Mouse (Mus musculus) liver, embryonic 14 days (tissue): Measurements from ENCODE around the gene Inka2. TPM values are rescaled to one million over a fixed set of nuclear protein-coding genes. Genes with fewer than 3 reads are reported as not detected.

Source experiments
- polyA plus RNA-seq: library from polyadenylated mRNA; depleted of rRNA; stranded (reverse); fragments of >200 nt; gene quantifications from 2 replicates; pipeline ENCODE4 v1.2.3, GENCODE M21; 2012; rRNA removed

Inka2 gene
- polyA plus RNA-seq: 0.19 and 0.21 TPM in 2 replicates

DNA sequence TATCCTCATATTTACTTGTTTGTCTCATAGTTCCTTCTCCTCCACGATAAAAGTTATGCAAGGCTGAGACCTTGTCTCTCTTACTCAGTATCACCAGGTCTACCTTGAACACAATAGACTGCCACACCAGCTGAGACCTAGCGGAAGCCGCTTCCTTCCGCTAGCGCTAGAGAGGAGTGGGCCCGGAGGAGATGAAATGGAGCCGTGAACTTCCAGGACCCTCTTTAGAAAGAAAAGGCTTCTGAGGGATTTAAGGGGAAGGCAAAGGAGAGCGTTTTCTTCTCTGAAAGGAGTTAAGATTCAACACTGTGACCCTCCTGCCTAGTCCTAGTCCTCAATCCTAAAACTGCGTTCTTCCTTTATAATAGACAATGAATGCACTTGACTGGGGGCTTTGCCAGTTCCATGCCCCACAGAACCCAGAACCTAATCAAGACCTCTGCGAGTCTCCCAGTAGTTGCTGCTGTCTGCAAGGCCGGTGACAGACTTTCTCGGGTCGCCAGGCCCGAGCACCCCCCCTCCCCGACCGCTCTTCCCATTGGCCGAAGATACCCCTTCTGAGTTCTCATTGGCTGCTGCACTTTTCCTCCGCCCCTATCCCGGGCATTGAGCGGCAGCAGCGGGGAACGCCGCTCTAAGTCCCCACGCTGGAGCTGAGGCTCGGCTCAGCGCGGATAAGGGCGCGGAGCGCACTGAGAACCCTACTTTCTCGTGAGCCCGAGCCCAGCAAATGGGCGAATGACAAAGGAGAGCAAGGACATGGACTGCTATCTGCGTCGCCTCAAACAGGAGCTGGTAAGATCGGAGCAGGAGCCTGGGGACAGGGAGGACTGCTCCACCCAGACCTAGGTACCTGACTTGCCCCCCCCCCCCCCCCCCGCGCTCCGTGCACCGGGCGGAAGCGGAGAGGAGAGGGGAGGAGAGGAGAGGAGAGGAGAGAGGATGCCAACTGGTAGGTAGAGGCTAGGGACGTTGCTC is at the start of gene Inka2:
TSS of gene Inka2 (plus strand) at position 569 of the 978 bp plus-strand sequence.

DNA sequence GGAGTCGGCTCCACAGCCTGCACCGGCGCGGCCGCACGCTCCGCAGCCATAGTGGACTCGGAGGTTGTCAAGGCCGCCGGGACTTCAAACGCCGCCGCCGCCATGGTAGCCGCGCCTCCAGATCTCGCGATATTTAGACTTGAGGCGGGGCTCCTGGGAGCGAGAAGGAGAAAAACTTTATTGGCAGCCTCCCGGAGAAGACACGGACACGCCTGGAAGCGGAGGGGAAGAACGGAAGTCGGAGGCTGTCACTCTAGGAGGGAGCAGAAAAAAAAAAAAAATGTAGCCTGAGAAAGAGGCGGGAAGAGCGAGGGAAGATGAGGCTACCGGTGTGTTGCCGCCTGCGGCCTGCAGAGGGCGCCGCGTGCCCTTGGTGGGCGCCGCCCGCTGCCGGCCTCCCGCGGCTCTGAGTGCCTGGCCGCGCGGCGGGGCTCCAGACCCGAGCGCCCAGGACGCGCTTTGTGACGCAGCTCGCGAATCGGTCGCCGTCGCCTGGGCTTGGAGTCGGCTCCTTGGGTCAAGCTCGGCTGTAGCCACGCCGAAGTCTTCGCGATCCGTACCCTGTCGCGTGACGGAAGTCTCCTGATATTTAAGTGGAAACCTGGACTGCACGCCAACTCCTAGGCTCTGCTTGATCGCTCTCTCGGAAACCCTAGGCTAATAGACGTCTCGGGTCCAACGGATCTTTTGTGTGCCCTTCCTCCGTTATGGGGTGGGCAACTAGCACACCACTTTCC is 16.9 kb upstream of the Inka2 start, which contains the start of gene Ddx20:
TSS of gene Ddx20 (minus strand) at position 251 of the 737 bp plus-strand sequence.

Other genes with a start within 250 kb of the Inka2 start
- gene Ddx20, start 17.0 kb upstream of the Inka2 start, polyA plus RNA-seq: 9.3 and 10.4 TPM in 2 replicates
- gene Rap1a, start 96.7 kb downstream of the Inka2 start, polyA plus RNA-seq: 40.3 and 46.9 TPM in 2 replicates
- gene Adora3, start 166.3 kb downstream of the Inka2 start, polyA plus RNA-seq: 0.28 and 0.45 TPM in 2 replicates
- gene Tmigd3, start 166.3 kb downstream of the Inka2 start, polyA plus RNA-seq: 0.10 and 0.14 TPM in 2 replicates
- 4.0 and 4.3 TPM in 2 replicates for gene I830077J02Rik, start 228.1 kb downstream of the Inka2 start, polyA plus RNA-seq